Mouse (Mus musculus): Measurements from ENCODE around the gene Tcf3. TPM values are rescaled to one million over a fixed set of nuclear protein-coding genes. Genes with fewer than 3 reads are reported as not detected.

Tcf3 gene
- polyA plus RNA-seq, 1 experiment, result 78.2 TPM

GRCm38 (mm10) chr10:80376160-80376559 is 57.3 kb downstream of the Tcf3 start:
- H3K27ac ChIP-seq (ENCODE audit: insufficient read depth, low read length), result no peak overlapping the region
- no peaks in the 10 kb centered on the region for H3K9me3 ChIP-seq (replicated peaks; ENCODE audit: control insufficient read depth, insufficient read depth, low read length, poor library complexity, severe bottlenecking)
- no peak overlapping the region for H3K9ac ChIP-seq (ENCODE audit: low read depth, poor library complexity, severe bottlenecking)
- no peaks in the 10 kb centered on the region for H3K36me3 ChIP-seq (ENCODE audit: control insufficient read depth, insufficient read depth, low read length, poor library complexity, severe bottlenecking)
- TF ChIP-seq EP300 (IDR thresholded peaks at IDR 0.05; ENCODE audit: insufficient read depth, low read depth, low read length), result no peak
- TF ChIP-seq CTCF (IDR thresholded peaks at IDR 0.05; ENCODE audit: low read depth, low read length), result peak; percentile 83
- H3K4me3 ChIP-seq (ENCODE audit: low read depth, low read length), result no peak overlapping the region
- peaks cover 4% of the 10 kb centered on the region for H3K4me1 ChIP-seq (ENCODE audit: control insufficient read depth, insufficient read depth, low read length)
- H3K27me3 ChIP-seq (ENCODE audit: control insufficient read depth, insufficient read depth, low read length, poor library complexity, severe bottlenecking), result no peaks in the 10 kb centered on the region

GRCm38 (mm10) chr10:80374063-80374462 is 59.4 kb downstream of the Tcf3 start:
- H3K4me1 ChIP-seq (ENCODE audit: control insufficient read depth, insufficient read depth, low read length), result peaks cover 4% of the 10 kb centered on the region

GRCm38 (mm10) chr10:80372706-80373105 is 60.7 kb downstream of the Tcf3 start:
- Histone ChIP-seq H3K36me3 (ENCODE audit: control insufficient read depth, insufficient read depth, low read length, poor library complexity, severe bottlenecking) (no peaks in the 10 kb centered on the region), H3K9me3 (replicated peaks; ENCODE audit: control insufficient read depth, insufficient read depth, low read length, poor library complexity, severe bottlenecking) (no peaks in the 10 kb centered on the region), H3K9ac (ENCODE audit: low read depth, poor library complexity, severe bottlenecking) (no peak overlapping the region), H3K27me3 (ENCODE audit: control insufficient read depth, insufficient read depth, low read length, poor library complexity, severe bottlenecking) (no peaks in the 10 kb centered on the region), H3K27ac (ENCODE audit: insufficient read depth, low read length) (no peak overlapping the region), H3K4me1 (ENCODE audit: control insufficient read depth, insufficient read depth, low read length) (peaks cover 4% of the 10 kb centered on the region), H3K4me3 (ENCODE audit: low read depth, low read length) (no peak overlapping the region)
- TF ChIP-seq POLR2A (IDR thresholded peaks at IDR 0.05; ENCODE audit: insufficient read depth, low read length) (no peak), EP300 (IDR thresholded peaks at IDR 0.05; ENCODE audit: insufficient read depth, low read depth, low read length) (no peak), CTCF (IDR thresholded peaks at IDR 0.05; ENCODE audit: low read depth, low read length) (no peak)

More at GRCm38 (mm10) chr10:80374063-80374462, 59.4 kb downstream of the Tcf3 start:
- Histone ChIP-seq H3K4me3 (ENCODE audit: low read depth, low read length) (no peak overlapping the region), H3K9me3 (replicated peaks; ENCODE audit: control insufficient read depth, insufficient read depth, low read length, poor library complexity, severe bottlenecking) (no peaks in the 10 kb centered on the region), H3K9ac (ENCODE audit: low read depth, poor library complexity, severe bottlenecking) (no peak overlapping the region), H3K27ac (ENCODE audit: insufficient read depth, low read length) (no peak overlapping the region), H3K36me3 (ENCODE audit: control insufficient read depth, insufficient read depth, low read length, poor library complexity, severe bottlenecking) (no peaks in the 10 kb centered on the region), H3K27me3 (ENCODE audit: control insufficient read depth, insufficient read depth, low read length, poor library complexity, severe bottlenecking) (no peaks in the 10 kb centered on the region)
- TF ChIP-seq CTCF (IDR thresholded peaks at IDR 0.05; ENCODE audit: low read depth, low read length) (peak; percentile 75), EP300 (IDR thresholded peaks at IDR 0.05; ENCODE audit: insufficient read depth, low read depth, low read length) (0 out of 2 replicates have a peak, but pooled peaks have one; percentile 10), POLR2A (IDR thresholded peaks at IDR 0.05; ENCODE audit: insufficient read depth, low read length) (no peak)

- Histone ChIP-seq H3K4me1 (ENCODE audit: control insufficient read depth, insufficient read depth, low read length) (peaks cover 6% of the 10 kb centered on the region), H3K9me3 (replicated peaks; ENCODE audit: control insufficient read depth, insufficient read depth, low read length, poor library complexity, severe bottlenecking) (no peaks in the 10 kb centered on the region), H3K9ac (ENCODE audit: low read depth, poor library complexity, severe bottlenecking) (no peak overlapping the region), H3K4me3 (ENCODE audit: low read depth, low read length) (no peak overlapping the region), H3K27ac (ENCODE audit: insufficient read depth, low read length) (no peak overlapping the region), H3K36me3 (ENCODE audit: control insufficient read depth, insufficient read depth, low read length, poor library complexity, severe bottlenecking) (no peaks in the 10 kb centered on the region), H3K27me3 (ENCODE audit: control insufficient read depth, insufficient read depth, low read length, poor library complexity, severe bottlenecking) (no peaks in the 10 kb centered on the region)
- no peak for TF ChIP-seq POLR2A (IDR thresholded peaks at IDR 0.05; ENCODE audit: insufficient read depth, low read length)
- TF ChIP-seq EP300 (IDR thresholded peaks at IDR 0.05; ENCODE audit: insufficient read depth, low read depth, low read length), result no peak
- TF ChIP-seq CTCF (IDR thresholded peaks at IDR 0.05; ENCODE audit: low read depth, low read length), result no peak
Measured at GRCm38 (mm10) chr10:80371983-80372382, 61.5 kb downstream of the Tcf3 start.

- TF ChIP-seq EP300 (IDR thresholded peaks at IDR 0.05; ENCODE audit: insufficient read depth, low read depth, low read length) (no peak), POLR2A (IDR thresholded peaks at IDR 0.05; ENCODE audit: insufficient read depth, low read length) (no peak), CTCF (IDR thresholded peaks at IDR 0.05; ENCODE audit: low read depth, low read length) (no peak)
- Histone ChIP-seq H3K27me3 (ENCODE audit: control insufficient read depth, insufficient read depth, low read length, poor library complexity, severe bottlenecking) (no peaks in the 10 kb centered on the region), H3K36me3 (ENCODE audit: control insufficient read depth, insufficient read depth, low read length, poor library complexity, severe bottlenecking) (no peaks in the 10 kb centered on the region), H3K9me3 (replicated peaks; ENCODE audit: control insufficient read depth, insufficient read depth, low read length, poor library complexity, severe bottlenecking) (no peaks in the 10 kb centered on the region), H3K9ac (ENCODE audit: low read depth, poor library complexity, severe bottlenecking) (no peak overlapping the region), H3K27ac (ENCODE audit: insufficient read depth, low read length) (no peak overlapping the region), H3K4me3 (ENCODE audit: low read depth, low read length) (peak overlapping the region; percentile 64), H3K4me1 (ENCODE audit: control insufficient read depth, insufficient read depth, low read length) (peaks cover 7% of the 10 kb centered on the region)
Measured at GRCm38 (mm10) chr10:80371411-80371966, 62.0 kb downstream of the Tcf3 start.

- no peak for TF ChIP-seq EP300 (IDR thresholded peaks at IDR 0.05; ENCODE audit: insufficient read depth, low read depth, low read length)
- TF ChIP-seq CTCF (IDR thresholded peaks at IDR 0.05; ENCODE audit: low read depth, low read length), result peak; percentile 57
- Histone ChIP-seq H3K27me3 (ENCODE audit: control insufficient read depth, insufficient read depth, low read length, poor library complexity, severe bottlenecking) (no peaks in the 10 kb centered on the region), H3K27ac (ENCODE audit: insufficient read depth, low read length) (no peak overlapping the region), H3K9ac (ENCODE audit: low read depth, poor library complexity, severe bottlenecking) (no peak overlapping the region), H3K4me1 (ENCODE audit: control insufficient read depth, insufficient read depth, low read length) (peaks cover 7% of the 10 kb centered on the region), H3K9me3 (replicated peaks; ENCODE audit: control insufficient read depth, insufficient read depth, low read length, poor library complexity, severe bottlenecking) (no peaks in the 10 kb centered on the region), H3K36me3 (ENCODE audit: control insufficient read depth, insufficient read depth, low read length, poor library complexity, severe bottlenecking) (no peaks in the 10 kb centered on the region), H3K4me3 (ENCODE audit: low read depth, low read length) (no peak overlapping the region)
Measured at GRCm38 (mm10) chr10:80369995-80370747, 63.3 kb downstream of the Tcf3 start.

All from ES-Bruce4 (cell line).